Mouse (Mus musculus) kidney, embryonic 14.5 days (tissue): ENCODE measurements around the gene Zfp865. TPM values are rescaled to one million over a fixed set of nuclear protein-coding genes. Genes with fewer than 3 reads are reported as not detected.
A peak's percentile ranks its signal among the peaks of the same experiment; 100 is the strongest.

Experiments used
- ATAC-seq: fragments of 200-750 bp; cut with Nextera tagmentation; 2 replicates; pipeline ENCODE4 v1.8.0; 2017; ENCODE audit warnings: moderate number of reproducible peaks, mild to moderate bottlenecking, moderate TSS enrichment, moderate library complexity; ENCODE audit not compliant: low FRiP score, low TSS enrichment
- H3K27ac ChIP-seq: fragments of 300-500 bp; sonication (generic); 2 replicates; pipeline ENCODE4 v1.5.1; 2014; ENCODE audit warnings: low read depth, mild to moderate bottlenecking, low read length, moderate library complexity, mixed read lengths
- H3K27me3 ChIP-seq: fragments of 300-500 bp; sonication (generic); 2 replicates; pipeline ENCODE4 v1.6.1; 2014; ENCODE audit warnings: mild to moderate bottlenecking, low read length; ENCODE audit not compliant: control insufficient read depth, insufficient read depth
- H3K36me3 ChIP-seq: fragments of 300-500 bp; sonication (generic); 2 replicates; pipeline ENCODE4 v1.6.1; 2014; ENCODE audit warnings: low read length, mixed read lengths; ENCODE audit not compliant: control insufficient read depth, insufficient read depth
- H3K4me1 ChIP-seq: fragments of 300-500 bp; sonication (generic); 2 replicates; pipeline ENCODE4 v1.6.1; 2014; ENCODE audit warnings: low read length, mixed read lengths; ENCODE audit not compliant: control insufficient read depth, insufficient read depth
- H3K4me2 ChIP-seq: fragments of 300-500 bp; sonication (generic); replicated peaks from 2 replicates; pipeline ENCODE4 v1.6.1; 2014; ENCODE audit warnings: low read depth, mild to moderate bottlenecking, low read length
- H3K4me3 ChIP-seq: fragments of 300-500 bp; sonication (generic); 2 replicates; pipeline ENCODE4 v1.5.1; 2014; ENCODE audit warnings: mild to moderate bottlenecking, low read length
- H3K9ac ChIP-seq: fragments of 300-500 bp; sonication (generic); 2 replicates; pipeline ENCODE4 v1.6.1; 2014; ENCODE audit warnings: low read depth, mild to moderate bottlenecking, low read length, moderate library complexity
- H3K9me3 ChIP-seq: fragments of 300-500 bp; sonication (generic); 2 replicates; pipeline ENCODE4 v1.6.1; 2016; ENCODE audit warnings: low read length; ENCODE audit not compliant: control insufficient read depth
- WGBS: fragments of 180-500 bp; shearing (Covaris S2); extraction: QIAGEN DNeasy Blood & Tissue Kit; methylation state at CpG from one replicate; pipeline ENCODE4 v1.1.7; 2014; 5-methylcytosine and 5-hydroxymethylcytosine counted together
- polyA plus RNA-seq: library from polyadenylated mRNA; unstranded; fragments of >200 nt; fragmentation: Nextera tagmentation; extraction: Ambion mirVana; gene quantifications from 2 replicates; pipeline ENCODE4 v1.2.1, GENCODE M21; 2014

Zfp865 gene
- polyA plus RNA-seq, result 9.9 and 10.0 TPM in 2 replicates

DNA sequence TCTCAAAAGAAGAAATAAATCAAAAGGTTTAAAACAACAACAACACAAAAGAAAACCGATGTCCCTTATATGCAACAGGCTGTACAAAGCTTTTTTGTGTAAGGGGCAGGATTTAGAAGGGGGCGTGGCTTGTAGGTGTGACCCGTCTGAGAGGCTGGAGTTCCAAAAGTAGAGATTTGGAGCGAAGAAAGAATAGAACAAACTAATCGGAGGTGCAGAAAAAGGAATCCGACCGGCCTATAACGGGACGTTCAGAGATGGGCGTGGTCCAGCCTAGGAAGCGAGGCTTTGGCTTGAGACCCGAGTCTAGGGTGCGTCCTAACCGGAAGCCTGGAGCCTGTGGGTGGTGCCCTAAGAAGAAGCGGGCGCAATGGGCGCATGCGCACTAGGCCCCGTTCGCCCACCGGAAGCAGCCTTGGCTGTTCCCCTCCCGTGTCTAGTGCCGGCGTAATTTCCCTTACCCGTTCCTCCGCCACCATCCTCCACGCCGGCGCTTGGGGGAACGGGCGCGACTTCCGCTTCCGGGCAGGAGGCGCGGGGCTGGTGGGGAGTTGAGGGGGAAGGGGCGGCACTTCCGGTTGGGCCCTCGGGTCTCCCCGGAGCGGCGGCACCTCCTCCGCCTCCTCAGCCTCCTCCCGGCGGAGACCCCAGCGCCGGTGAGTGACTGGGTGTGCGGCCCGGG, at the start of gene Zfp865, which contains the start of gene Ccdc106:
Gene Zfp865 (plus strand): TSS at position 377 of the 682 bp plus-strand sequence.
Gene Ccdc106 (plus strand): TSS at position 554 of the 682 bp plus-strand sequence.
- no peaks in the 10 kb centered on the region for H3K27me3 ChIP-seq
- H3K4me2 ChIP-seq, result peak within 1 kb of the TSS; percentile 66
- ATAC-seq, result peak; percentile 86
- H3K9me3 ChIP-seq, result no peaks in the 10 kb centered on the region
- peak within 1 kb of the TSS; percentile 96 for H3K27ac ChIP-seq
- H3K4me3 ChIP-seq, result peak within 1 kb of the TSS; percentile 88
- peaks cover 4% of the 10 kb centered on the region; the same call in 1 of the 2 replicates for H3K4me1 ChIP-seq
- under 1% methylated on average over 47 of the region's 49 CpGs for WGBS
- peaks cover 34% of the 10 kb centered on the region for H3K36me3 ChIP-seq
- peak within 1 kb of the TSS; percentile 82 for H3K9ac ChIP-seq

DNA sequence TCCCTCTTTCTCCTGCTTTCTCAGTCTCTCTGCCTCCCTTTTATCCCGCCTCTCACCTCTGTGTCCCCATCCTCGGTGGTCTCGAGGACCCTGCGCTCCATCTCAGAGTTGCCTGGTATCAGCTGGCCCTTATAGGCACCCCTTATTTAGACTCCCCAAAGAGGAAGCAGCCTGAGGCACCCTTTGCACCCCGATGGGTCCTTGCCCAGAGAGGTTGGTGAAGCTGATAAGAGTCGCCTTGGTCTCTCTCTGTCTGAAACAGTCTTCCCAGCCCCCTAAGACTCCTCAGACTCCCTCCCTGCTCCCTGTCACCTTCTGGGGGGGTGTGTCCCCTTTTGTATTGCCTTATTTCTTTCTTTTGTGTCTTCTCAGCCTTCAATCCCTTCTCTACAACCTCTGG, 49.1 kb upstream of the Zfp865 start, which contains the start of gene Sbk3:
Gene Sbk3 (minus strand): TSS at position 101 of the 400 bp plus-strand sequence.
- no peak for ATAC-seq
- 52% methylated on average over 6 of the region's 6 CpGs for WGBS
- H3K36me3 ChIP-seq, result no peaks in the 10 kb centered on the region
- no peak within 1 kb of the TSS for H3K9ac ChIP-seq
- H3K27me3 ChIP-seq, result no peaks in the 10 kb centered on the region; the same call in 1 of the 2 replicates
- no peak within 1 kb of the TSS for H3K4me2 ChIP-seq
- H3K4me1 ChIP-seq, result no peaks in the 10 kb centered on the region
- no peak within 1 kb of the TSS for H3K27ac ChIP-seq
- H3K9me3 ChIP-seq, result no peaks in the 10 kb centered on the region
- no peak within 1 kb of the TSS for H3K4me3 ChIP-seq

DNA sequence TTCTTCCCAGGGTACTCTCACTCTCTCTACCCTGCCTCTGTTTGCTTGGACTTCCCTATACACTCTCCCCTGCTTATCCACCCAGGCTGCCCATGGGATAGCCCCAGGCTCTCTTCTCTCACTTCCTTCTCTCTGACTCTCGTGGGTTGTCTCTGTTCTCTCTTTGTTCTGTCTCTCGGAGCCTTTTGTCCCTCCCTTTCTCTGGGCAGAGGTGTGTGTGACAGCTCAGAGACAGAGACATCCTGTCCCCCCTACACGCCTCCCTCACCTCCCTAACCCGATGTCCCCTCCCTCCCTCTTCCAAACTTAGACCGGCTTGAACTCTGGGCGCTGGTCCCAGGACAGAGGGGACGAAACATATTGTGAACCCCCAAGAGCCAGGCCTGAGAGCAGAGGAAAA, 48.5 kb upstream of the Zfp865 start:
- Histone ChIP-seq H3K27ac (no peak overlapping the region), H3K4me1 (no peaks in the 10 kb centered on the region), H3K9ac (no peak overlapping the region), H3K4me2 (no peak overlapping the region), H3K4me3 (no peak overlapping the region), H3K9me3 (peaks cover under 1% of the 10 kb centered on the region; the same call in 1 of the 2 replicates), H3K36me3 (no peaks in the 10 kb centered on the region), H3K27me3 (no peaks in the 10 kb centered on the region)
- no peak for ATAC-seq
- 15% methylated on average over 7 of the region's 7 CpGs for WGBS

DNA sequence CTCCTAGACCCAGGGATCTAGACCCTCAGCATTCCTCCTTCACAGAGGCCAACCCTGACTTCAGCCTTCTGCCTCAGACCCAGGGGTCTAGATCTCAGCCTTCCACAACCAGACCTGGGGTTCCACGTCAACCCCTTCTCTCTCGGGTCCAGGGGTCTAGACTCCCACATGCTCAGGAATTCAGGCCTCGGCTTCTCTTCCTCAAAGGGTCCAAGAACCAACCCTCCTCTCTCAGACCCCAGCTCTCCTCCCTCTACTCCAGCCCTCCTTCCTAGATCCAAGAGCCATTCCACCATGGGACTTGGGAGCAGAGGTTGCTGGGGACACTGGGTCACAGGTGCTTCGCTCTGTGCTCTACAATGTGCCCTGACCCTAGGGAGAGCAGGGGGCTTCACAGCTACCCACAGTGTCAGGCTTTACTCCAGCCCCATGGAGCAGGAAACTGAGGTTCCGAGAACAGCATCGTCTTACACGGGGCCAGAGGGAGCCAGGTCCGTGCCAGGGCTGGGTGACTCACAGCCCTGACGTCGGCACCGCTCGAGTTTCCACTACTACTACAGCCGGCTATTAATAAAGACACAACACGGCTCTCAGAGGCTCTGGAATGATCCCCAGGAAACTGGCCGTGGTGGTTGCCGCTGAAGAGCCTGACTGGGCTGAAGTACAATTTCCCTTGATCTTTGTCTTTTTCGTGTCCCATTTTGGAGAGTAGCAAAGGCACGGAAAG, 47.7 kb upstream of the Zfp865 start:
- no peak for ATAC-seq

DNA sequence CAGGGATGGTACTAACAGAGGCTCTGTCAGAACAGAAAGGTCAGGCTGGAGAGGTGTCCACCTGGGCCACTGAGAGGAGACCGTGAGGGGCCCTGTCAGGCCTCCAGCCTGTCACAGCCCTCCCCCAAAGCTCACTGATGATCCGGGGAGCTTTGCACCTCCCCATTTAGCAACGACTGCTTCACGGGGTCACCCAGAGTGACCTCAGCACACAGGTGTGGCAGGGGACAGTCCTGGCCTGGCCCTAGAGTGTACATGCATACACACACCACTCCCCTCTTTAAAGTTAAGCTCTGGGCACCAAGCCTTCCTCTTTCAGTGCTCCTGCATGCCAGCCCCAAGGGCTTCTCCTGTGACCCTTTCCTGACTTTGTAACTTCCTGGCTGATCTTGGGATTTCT, 44.7 kb upstream of the Zfp865 start:
- Histone ChIP-seq H3K9me3 (peaks cover 3% of the 10 kb centered on the region; the same call in 1 of the 2 replicates), H3K4me3 (no peak overlapping the region), H3K4me1 (no peaks in the 10 kb centered on the region), H3K27me3 (no peaks in the 10 kb centered on the region), H3K27ac (no peak overlapping the region), H3K36me3 (no peaks in the 10 kb centered on the region), H3K4me2 (no peak overlapping the region), H3K9ac (no peak overlapping the region)
- ATAC-seq, result no peak
- 47% methylated on average over 4 of the region's 4 CpGs for WGBS

More for the DNA sequence above, 47.7 kb upstream of the Zfp865 start:
- Histone ChIP-seq H3K9ac (no peak overlapping the region), H3K27ac (no peak overlapping the region), H3K4me3 (no peak overlapping the region), H3K4me1 (no peaks in the 10 kb centered on the region), H3K36me3 (no peaks in the 10 kb centered on the region), H3K27me3 (no peaks in the 10 kb centered on the region), H3K4me2 (no peak overlapping the region), H3K9me3 (peaks cover 3% of the 10 kb centered on the region; the same call in 1 of the 2 replicates)
- WGBS, result 66% methylated on average over 18 of the region's 18 CpGs

DNA sequence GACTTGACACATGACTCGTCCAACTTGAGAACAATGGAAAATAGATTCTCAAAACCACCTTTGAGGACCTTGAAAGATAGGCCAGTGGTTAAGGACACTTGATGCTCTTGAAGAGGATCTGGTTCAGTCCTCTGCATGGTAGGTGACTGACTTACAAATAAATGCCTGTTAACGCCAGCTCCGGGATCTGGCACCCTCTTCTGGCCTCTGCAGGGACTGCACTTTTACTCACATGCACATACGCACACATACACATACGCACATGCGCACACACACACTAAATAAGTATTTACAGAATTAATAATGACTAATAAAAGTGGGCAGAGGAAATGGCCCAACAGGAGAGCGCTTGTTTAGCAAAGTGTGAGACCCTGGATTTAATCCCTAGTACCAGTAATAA, 43.3 kb upstream of the Zfp865 start:
- Histone ChIP-seq H3K4me1 (no peaks in the 10 kb centered on the region), H3K9me3 (peaks cover 3% of the 10 kb centered on the region; the same call in 1 of the 2 replicates), H3K9ac (no peak overlapping the region), H3K27me3 (no peaks in the 10 kb centered on the region), H3K27ac (no peak overlapping the region), H3K36me3 (no peaks in the 10 kb centered on the region), H3K4me3 (no peak overlapping the region), H3K4me2 (no peak overlapping the region)
- ATAC-seq, result no peak
- 92% methylated on average over 7 of the region's 7 CpGs for WGBS

DNA sequence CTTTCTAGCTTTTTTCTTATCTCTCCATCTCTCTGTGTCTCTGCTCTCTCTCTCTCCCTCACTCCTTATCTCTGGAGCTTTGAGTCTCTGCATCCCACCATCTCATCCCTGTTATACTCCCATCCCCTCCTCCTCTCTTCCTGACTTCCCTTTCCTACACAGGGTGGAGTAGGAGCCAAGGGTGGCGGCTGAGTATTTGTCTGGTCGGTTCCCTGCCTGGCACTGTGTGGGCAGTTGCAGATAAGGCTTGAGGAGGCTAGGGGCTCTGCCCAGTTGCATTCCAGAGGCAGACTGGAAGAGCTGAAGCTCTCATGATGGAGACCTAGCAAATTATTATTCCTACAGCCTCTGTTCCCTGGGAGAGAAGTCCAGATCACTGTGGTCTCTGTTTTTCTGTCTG, 31.9 kb upstream of the Zfp865 start:
- Histone ChIP-seq H3K27me3 (no peaks in the 10 kb centered on the region), H3K4me2 (no peak overlapping the region), H3K36me3 (peaks cover 11% of the 10 kb centered on the region), H3K9me3 (peaks cover 7% of the 10 kb centered on the region; the same call in 1 of the 2 replicates), H3K9ac (no peak overlapping the region), H3K27ac (no peak overlapping the region), H3K4me3 (no peak overlapping the region), H3K4me1 (no peaks in the 10 kb centered on the region)
- no peak for ATAC-seq
- 64% methylated on average over 2 of the region's 2 CpGs for WGBS

DNA sequence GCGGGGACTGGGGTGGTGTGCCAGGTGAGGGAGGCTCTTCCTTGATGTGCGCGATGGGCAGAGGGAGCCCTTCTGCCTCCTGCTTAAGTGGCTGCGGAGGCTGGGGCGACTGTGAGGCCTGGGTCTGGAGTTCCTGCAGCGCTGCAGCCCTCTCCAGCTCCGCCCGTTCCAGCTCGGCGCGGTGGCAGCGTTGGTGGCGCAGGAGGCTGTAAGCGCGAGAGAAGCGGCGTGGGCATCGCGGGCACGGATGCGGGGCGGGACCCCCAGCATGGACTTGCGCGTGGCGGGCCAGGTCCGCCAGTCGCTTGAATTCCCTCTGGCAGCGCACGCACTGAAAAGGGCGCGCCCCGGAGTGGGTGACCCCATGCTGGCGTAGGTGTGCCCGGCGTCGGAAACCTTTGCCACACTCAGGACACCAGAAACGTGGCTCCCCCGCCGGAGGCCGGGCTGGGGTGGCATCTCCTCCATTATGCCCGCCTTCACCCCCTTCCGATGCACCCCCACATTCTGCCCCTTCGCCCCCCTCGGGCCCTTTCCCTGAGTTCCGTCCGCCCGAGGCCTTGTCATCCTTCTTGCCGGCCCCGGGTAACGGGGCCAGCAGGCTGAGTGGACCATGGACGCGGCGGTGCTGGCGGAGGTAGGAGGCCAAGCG, 26.7 kb upstream of the Zfp865 start:
- Histone ChIP-seq H3K9ac (peak overlapping the region; percentile 18; the same call in 1 of the 2 replicates), H3K27ac (no peak overlapping the region), H3K4me3 (no peak overlapping the region), H3K36me3 (peaks cover 19% of the 10 kb centered on the region), H3K4me2 (no peak overlapping the region), H3K9me3 (peaks cover 17% of the 10 kb centered on the region), H3K27me3 (peaks cover 8% of the 10 kb centered on the region; the same call in 1 of the 2 replicates), H3K4me1 (peaks cover 13% of the 10 kb centered on the region; the same call in 1 of the 2 replicates)
- WGBS, result 41% methylated on average over 53 of the region's 55 CpGs
- no peak for ATAC-seq
